Mouse (Mus musculus) kidney, embryonic 15.5 days (tissue): ENCODE measurements at regions not wholly inside any gene's neighbourhood (a gene's known extent, or its start where the extent isn't known, plus 50 kb on each side); places are given as distances from the start of the nearest gene placed in this dataset.
"Not testable (repeated sequence)": the region's sequence is repeated elsewhere in the genome, so short reads cannot be mapped to it uniquely, and the experiment has no call there.

ENCODE experiments used
- ATAC-seq: fragments of 200-750 bp; cut with Nextera tagmentation; replicated peaks from 2 replicates; pipeline ENCODE4 v1.8.0; 2017; ENCODE audit warnings: moderate TSS enrichment; ENCODE audit not compliant: low FRiP score
- H3K27ac ChIP-seq: fragments of 300-500 bp; sonication (generic); 2 replicates; pipeline ENCODE4 v1.5.1; 2015; ENCODE audit warnings: mild to moderate bottlenecking, inconsistent platforms
- H3K27me3 ChIP-seq: fragments of 300-500 bp; sonication (generic); 2 replicates; pipeline ENCODE4 v1.6.1; 2015; ENCODE audit warnings: inconsistent platforms
- H3K36me3 ChIP-seq: fragments of 300-500 bp; sonication (generic); 2 replicates; pipeline ENCODE4 v1.6.1; 2015; ENCODE audit warnings: inconsistent platforms
- H3K4me1 ChIP-seq: fragments of 300-500 bp; sonication (generic); 2 replicates; pipeline ENCODE4 v1.6.1; 2015; ENCODE audit warnings: inconsistent platforms
- H3K4me2 ChIP-seq: fragments of 300-500 bp; sonication (generic); 2 replicates; pipeline ENCODE4 v1.6.1; 2015; ENCODE audit warnings: moderate library complexity, mild to moderate bottlenecking, inconsistent platforms
- H3K4me3 ChIP-seq: fragments of 300-500 bp; sonication (generic); replicated peaks from 2 replicates; pipeline ENCODE4 v1.5.1; 2015; ENCODE audit warnings: mild to moderate bottlenecking, inconsistent platforms
- H3K9ac ChIP-seq: fragments of 300-500 bp; sonication (generic); 2 replicates; pipeline ENCODE4 v1.6.1; 2015; ENCODE audit warnings: mild to moderate bottlenecking, inconsistent platforms
- H3K9me3 ChIP-seq: fragments of 300-500 bp; sonication (generic); replicated peaks from 2 replicates; pipeline ENCODE4 v1.6.1; 2016; ENCODE audit warnings: inconsistent platforms
- WGBS: fragments of 180-500 bp; shearing (Covaris S2); methylation state at CpG from one replicate; pipeline ENCODE4 v1.1.7; 2015; ENCODE audit warnings: mixed read lengths; 5-methylcytosine and 5-hydroxymethylcytosine counted together

DNA sequence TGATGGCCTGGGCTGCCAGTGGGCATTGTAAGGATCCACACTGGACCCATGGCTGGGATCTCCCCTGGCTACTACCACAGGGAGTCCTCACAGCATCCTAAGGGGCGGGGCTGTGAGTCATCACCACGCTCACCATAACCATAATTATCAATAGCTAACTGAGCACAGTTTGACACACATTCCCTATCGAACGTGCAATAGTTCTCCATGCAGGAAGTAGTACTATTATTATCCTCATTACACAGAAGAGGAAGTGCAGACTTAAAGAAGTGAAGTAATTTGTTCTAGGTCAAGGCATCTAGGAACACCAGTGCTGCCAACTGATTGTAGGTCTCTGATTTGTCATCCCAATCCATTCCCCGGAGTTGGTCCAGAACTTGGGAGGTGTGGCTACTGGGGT lies 84.1 kb upstream of the Trim2 start:
- WGBS = 88% methylated on average over 5 of the region's 5 CpGs
- no peak for ATAC-seq
- no peak overlapping the region for H3K27ac ChIP-seq

DNA sequence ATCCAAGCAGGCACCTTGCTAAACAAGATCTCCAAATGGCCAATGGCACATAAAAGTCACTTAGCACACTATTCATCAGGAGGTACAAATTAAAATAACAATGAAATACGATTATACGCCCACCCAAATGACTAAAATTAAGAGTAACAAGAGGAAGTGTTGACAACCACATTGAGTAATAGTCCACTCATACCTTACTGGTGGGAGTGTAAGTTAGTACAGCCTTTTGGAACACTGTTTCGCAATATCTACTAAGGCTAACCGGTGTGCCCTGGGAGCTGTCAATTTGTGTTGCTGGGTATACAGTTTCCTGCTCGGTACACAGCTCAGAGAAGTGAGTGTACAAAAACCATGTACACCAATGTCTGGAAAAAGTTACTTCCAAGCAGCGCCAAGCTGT lies 81.8 kb upstream of the Trim2 start:
- Histone ChIP-seq H3K27me3 (no peaks in the 10 kb centered on the region), H3K9ac (no peak overlapping the region), H3K4me3 (no peak overlapping the region), H3K4me1 (no peaks in the 10 kb centered on the region; the same call in 1 of the 2 replicates), H3K36me3 (no peaks in the 10 kb centered on the region), H3K9me3 (0 out of 2 replicates have a peak, but pooled peaks cover 4% of the 10 kb centered on the region), H3K27ac (no peak overlapping the region), H3K4me2 (no peak overlapping the region)
- ATAC-seq = no peak
- WGBS = 77% methylated on average over 6 of the region's 6 CpGs

More for the DNA sequence above, 84.1 kb upstream of the Trim2 start:
- H3K4me1 ChIP-seq = no peaks in the 10 kb centered on the region; the same call in 1 of the 2 replicates
- H3K9me3 ChIP-seq = 0 out of 2 replicates have a peak, but pooled peaks cover 4% of the 10 kb centered on the region
- H3K9ac ChIP-seq = no peak overlapping the region
- H3K4me3 ChIP-seq = no peak overlapping the region
- H3K27me3 ChIP-seq = no peaks in the 10 kb centered on the region
- H3K36me3 ChIP-seq = no peaks in the 10 kb centered on the region
- H3K4me2 ChIP-seq = no peak overlapping the region

DNA sequence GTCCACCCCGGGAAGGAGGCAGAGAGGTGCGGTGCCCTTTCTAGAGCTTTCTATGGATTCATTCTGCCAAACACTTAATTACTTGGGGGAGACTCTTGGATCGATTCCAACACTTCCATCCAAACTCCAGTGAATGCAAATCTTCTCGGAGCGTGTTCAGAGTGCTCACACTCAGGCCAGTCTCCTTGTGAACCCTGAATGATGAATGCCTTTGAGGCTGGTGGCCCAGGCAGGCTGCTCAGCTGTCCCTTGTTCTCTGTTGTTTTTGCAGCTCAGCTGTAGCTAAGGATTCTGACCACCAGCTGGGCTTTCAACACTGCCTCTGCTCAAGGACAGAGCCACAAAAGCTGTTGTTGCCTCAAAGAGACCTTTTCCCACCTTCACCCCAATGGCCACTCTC lies 79.0 kb upstream of the Trim2 start:
- Histone ChIP-seq H3K4me2 (no peak overlapping the region), H3K27me3 (no peaks in the 10 kb centered on the region), H3K4me3 (no peak overlapping the region), H3K36me3 (no peaks in the 10 kb centered on the region), H3K27ac (no peak overlapping the region), H3K9me3 (no peaks in the 10 kb centered on the region), H3K9ac (no peak overlapping the region), H3K4me1 (no peaks in the 10 kb centered on the region; the same call in 1 of the 2 replicates)
- no peak for ATAC-seq
- 54% methylated on average over 5 of the region's 5 CpGs for WGBS

DNA sequence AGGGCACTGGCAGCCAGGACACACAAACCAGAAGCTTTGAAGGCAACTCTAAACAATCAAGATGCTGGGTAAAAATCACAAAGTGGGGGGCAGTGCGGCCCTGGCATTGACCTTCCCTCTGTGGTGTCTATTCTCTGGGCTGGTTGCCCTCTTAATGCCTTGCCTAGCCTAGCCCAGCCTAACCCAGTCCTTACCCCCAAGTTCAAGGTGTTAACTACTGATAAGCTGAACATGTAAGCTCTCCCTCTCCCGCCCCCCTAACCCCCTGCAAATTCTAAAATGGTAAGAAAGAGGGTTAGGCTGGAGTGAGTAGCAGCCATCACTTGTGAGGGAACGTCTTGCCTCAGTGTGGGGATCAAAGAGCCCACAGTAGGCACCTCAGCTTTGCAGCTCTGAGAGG lies 76.9 kb upstream of the Trim2 start:
- H3K36me3 ChIP-seq = no peaks in the 10 kb centered on the region
- H3K27ac ChIP-seq = no peak overlapping the region
- H3K9me3 ChIP-seq = no peaks in the 10 kb centered on the region
- no peaks in the 10 kb centered on the region; the same call in 1 of the 2 replicates for H3K4me1 ChIP-seq
- 78% methylated on average over 3 of the region's 3 CpGs for WGBS
- no peak overlapping the region for H3K4me2 ChIP-seq
- no peak overlapping the region for H3K9ac ChIP-seq
- H3K4me3 ChIP-seq = no peak overlapping the region
- 0 out of 2 replicates have a peak, but pooled peaks have one; percentile 36 for ATAC-seq
- no peaks in the 10 kb centered on the region for H3K27me3 ChIP-seq

DNA sequence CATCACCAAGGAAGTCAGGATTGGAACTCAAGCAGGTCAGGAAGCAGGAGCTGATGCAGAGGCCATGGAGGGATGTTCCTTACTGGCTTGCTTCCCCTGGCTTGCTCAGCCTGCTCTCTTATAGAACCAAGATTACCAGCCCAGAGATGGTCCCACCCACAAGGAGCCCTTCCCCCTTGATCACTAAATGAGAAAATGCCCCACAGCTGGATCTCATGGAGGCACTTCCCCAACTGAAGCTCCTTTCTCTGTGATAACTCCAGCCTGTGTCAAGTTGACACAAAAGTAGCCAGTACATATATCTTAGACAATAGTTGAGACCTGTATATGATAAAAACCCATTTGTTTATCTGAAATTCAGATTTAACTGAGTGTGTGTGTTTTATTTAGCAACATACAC lies 76.4 kb upstream of the Trim2 start:
- H3K27ac ChIP-seq, H3K27me3 ChIP-seq, H3K9me3 ChIP-seq, H3K4me2 ChIP-seq, H3K4me3 ChIP-seq, H3K9ac ChIP-seq, ATAC-seq, H3K36me3 ChIP-seq, H3K4me1 ChIP-seq: not testable (repeated sequence)

DNA sequence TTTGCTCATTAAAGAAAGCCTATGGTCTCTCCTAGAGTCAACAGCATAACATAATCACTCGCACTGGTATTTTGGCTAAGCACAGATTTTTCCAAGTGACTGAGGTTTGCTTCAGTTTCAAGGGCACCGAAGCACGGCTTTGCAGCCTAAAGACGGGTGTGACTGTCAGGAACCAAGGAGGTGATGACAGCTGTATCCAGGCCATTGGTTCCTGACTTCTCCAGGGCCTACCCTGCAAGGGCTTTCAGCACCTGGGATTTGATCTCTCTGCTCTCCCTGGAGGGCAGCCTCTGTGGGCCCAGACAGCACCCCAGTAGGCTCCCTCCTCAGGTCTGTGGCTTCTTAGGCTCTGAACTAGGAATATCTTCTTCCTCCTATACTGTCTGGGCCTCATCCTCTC lies 75.3 kb upstream of the Trim2 start:
- no peak for ATAC-seq
- no peaks in the 10 kb centered on the region for H3K27me3 ChIP-seq
- H3K27ac ChIP-seq = no peak overlapping the region
- H3K4me3 ChIP-seq = no peak overlapping the region
- no peak overlapping the region for H3K9ac ChIP-seq
- no peaks in the 10 kb centered on the region for H3K9me3 ChIP-seq
- no peaks in the 10 kb centered on the region for H3K36me3 ChIP-seq
- H3K4me2 ChIP-seq = no peak overlapping the region
- H3K4me1 ChIP-seq = no peaks in the 10 kb centered on the region; the same call in 1 of the 2 replicates
- 66% methylated on average over 4 of the region's 4 CpGs for WGBS

DNA sequence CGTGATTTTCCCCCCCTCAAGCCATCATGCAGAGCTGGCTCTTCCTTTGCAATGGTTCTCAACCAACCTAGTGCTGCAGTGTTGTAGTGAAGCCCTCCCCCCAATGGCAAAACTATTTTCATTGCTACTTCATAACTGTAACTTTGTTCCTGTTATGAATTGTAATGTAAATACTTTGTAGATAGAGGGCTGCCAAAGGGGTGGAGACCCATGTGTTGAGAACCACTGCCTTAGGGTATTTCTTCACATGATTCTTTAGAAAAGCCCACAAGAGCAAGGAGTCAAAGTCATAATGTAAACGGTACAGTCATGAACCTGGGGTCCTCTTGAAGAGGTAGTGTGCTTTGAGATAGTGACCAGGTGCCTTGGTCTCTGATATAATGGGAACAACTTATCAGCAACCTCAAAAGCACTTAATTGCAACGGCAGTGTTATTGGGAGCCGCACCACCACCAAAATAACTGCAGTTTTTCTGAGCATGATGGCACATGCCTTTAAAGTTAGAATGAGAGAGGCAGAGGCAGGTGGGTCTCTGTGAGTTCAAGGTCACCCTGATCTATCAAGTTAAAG lies 72.4 kb upstream of the Trim2 start:
- H3K27ac ChIP-seq = no peak overlapping the region
- 87% methylated on average over 4 of the region's 4 CpGs for WGBS

DNA sequence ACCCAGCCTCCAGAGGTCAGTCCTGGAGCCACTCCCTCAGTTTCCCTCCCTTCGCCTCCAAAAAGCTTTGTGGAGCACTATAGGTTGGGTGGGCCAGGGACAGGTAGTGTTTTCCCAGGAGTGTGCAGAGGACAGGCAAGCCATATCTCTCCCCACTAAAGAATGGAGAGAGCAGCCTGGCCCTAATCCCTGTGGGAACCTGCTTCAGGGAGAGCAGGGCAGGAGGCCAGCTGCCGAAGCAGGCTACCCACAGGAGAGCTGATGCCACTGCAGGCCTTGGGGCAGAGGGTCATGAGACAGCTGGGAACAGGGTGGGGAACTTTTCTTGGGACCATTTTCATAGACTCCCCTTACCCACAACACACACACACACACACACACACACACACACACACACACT lies 69.8 kb upstream of the Trim2 start:
- Histone ChIP-seq H3K4me3 (no peak overlapping the region), H3K27me3 (no peaks in the 10 kb centered on the region), H3K27ac (no peak overlapping the region), H3K4me1 (0 out of 2 replicates have a peak, but pooled peaks cover 9% of the 10 kb centered on the region), H3K36me3 (no peaks in the 10 kb centered on the region), H3K4me2 (no peak overlapping the region), H3K9ac (no peak overlapping the region), H3K9me3 (no peaks in the 10 kb centered on the region)
- WGBS = 82% methylated on average over 2 of the region's 2 CpGs
- ATAC-seq = no peak

More for the DNA sequence above, 72.4 kb upstream of the Trim2 start:
- Histone ChIP-seq H3K9me3 (no peaks in the 10 kb centered on the region), H3K9ac (no peak overlapping the region), H3K4me3 (no peak overlapping the region), H3K36me3 (no peaks in the 10 kb centered on the region), H3K27me3 (no peaks in the 10 kb centered on the region), H3K4me1 (0 out of 2 replicates have a peak, but pooled peaks cover 5% of the 10 kb centered on the region), H3K4me2 (no peak overlapping the region)
- no peak for ATAC-seq

DNA sequence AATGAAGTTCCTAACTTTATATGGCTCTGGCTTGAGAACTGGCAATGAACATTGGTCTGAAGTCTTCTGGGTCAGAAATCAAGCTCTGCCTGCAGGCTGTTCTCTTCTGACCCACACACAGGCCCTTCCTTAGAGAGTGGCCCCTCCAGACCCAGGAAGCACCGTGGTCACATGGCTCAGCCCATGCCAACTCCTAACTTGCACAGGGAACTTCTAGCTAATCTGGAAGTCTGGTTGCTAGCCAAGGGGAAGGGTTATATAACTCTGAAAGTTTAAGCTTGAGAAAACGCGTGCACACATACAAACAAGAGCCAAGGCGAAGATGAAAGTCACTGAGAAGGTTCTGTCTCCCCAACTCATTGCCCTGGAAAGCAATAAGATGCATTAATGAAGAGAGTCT lies 69.2 kb upstream of the Trim2 start:
- Histone ChIP-seq H3K4me2 (no peak overlapping the region), H3K9ac (no peak overlapping the region), H3K27me3 (no peaks in the 10 kb centered on the region), H3K4me1 (0 out of 2 replicates have a peak, but pooled peaks cover 9% of the 10 kb centered on the region), H3K27ac (no peak overlapping the region), H3K9me3 (no peaks in the 10 kb centered on the region), H3K36me3 (no peaks in the 10 kb centered on the region), H3K4me3 (no peak overlapping the region)
- ATAC-seq = no peak
- 78% methylated on average over 4 of the region's 4 CpGs for WGBS

DNA sequence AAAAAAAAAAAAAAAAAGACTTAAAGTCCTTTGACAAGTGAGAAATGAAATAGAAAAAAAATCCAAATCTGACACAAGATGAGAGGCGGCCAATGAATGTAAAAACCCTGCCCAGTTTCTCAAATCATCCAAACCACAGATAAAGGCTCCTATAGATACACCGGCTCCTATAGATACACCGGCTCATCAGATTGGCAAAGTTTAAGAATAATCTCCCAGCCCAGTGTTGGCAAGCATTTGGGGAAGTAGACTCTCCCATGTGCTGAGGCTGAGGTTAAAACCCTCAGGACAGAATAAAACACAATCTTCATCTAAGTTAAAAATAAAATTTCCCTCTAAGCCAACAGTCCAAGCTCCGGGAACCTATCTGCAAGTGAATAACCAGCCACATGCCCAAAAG lies 65.2 kb upstream of the Trim2 start:
- Histone ChIP-seq H3K9me3 (no peaks in the 10 kb centered on the region), H3K4me2 (no peak overlapping the region), H3K9ac (no peak overlapping the region), H3K27ac (no peak overlapping the region), H3K27me3 (no peaks in the 10 kb centered on the region), H3K4me1 (0 out of 2 replicates have a peak, but pooled peaks cover 9% of the 10 kb centered on the region), H3K4me3 (no peak overlapping the region), H3K36me3 (no peaks in the 10 kb centered on the region)
- 93% methylated on average over 4 of the region's 4 CpGs for WGBS
- no peak for ATAC-seq

DNA sequence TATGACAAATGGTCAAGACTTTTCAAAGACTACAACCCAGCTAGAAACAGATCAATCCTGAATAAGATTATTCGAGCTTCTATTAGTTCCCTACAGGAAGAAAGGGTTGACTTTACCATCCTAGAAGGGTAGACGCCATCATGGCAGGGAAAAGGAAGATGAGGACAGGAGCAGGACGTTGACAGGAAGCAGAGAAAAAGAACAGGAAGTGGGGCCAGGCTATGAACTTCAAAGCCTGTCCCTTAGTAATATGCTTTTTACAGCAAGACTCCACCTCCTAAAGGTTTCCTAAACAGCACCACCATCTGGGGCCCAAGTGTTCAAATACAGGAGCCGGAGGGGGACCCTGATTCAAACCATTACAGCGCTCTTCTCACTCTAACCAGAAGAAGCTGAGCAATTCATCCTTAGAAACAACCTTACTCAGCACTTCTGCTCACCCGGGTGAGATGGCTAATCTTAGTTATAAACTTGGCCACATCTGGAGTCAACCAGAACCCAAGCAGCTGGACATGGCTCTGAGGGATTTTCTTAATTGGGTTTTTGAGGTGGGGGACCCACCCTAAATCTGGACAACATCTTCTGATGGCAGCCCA lies 60.6 kb upstream of the Trim2 start:
- no peak overlapping the region for H3K4me2 ChIP-seq
- no peaks in the 10 kb centered on the region for H3K4me1 ChIP-seq
- no peak overlapping the region for H3K4me3 ChIP-seq
- no peaks in the 10 kb centered on the region for H3K9me3 ChIP-seq
- no peaks in the 10 kb centered on the region for H3K36me3 ChIP-seq
- H3K27me3 ChIP-seq = no peaks in the 10 kb centered on the region
- 83% methylated on average over 6 of the region's 6 CpGs for WGBS
- ATAC-seq = no peak
- no peak overlapping the region for H3K9ac ChIP-seq
- no peak overlapping the region for H3K27ac ChIP-seq

DNA sequence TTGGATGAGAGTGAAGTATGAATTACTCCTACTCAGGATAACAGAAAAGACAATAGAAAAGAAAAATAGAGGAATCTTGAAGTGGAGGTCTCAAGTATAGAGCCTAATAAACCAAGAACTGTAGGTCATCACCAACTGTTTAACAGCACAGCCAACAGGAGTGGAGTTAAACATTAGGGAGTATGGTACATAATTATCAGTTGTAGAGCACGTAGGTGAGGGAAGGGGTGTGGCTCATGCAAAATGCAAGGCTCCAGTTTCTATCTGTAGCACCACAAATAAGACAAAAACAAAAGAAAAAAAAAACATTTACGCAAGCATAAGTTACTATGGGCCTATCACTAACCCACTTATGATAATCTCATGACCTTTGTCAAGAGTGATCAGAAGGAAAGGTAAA lies 52.0 kb upstream of the Trim2 start:
- Histone ChIP-seq H3K9me3 (no peaks in the 10 kb centered on the region), H3K4me1 (no peaks in the 10 kb centered on the region), H3K9ac (no peak overlapping the region), H3K36me3 (no peaks in the 10 kb centered on the region), H3K27ac (no peak overlapping the region), H3K4me3 (no peak overlapping the region), H3K27me3 (no peaks in the 10 kb centered on the region; the same call in 1 of the 2 replicates), H3K4me2 (no peak overlapping the region)
- no peak for ATAC-seq
- WGBS = 87% methylated on average over 2 of the region's 2 CpGs

DNA sequence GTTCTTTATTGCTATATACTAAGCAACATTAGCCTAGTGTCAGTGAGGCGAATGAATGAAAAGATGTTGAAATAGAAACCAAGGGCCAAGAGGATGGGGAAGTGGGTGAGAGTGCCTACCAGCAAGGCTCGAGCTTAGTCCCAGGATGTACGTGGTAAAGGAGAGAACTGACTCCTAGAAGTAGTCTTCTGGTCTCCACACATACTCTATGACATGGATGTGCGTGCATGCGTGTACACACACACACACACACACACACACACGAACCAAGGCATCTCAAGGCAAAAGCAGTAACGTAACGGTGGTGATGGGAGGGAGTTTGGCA lies 50.0 kb upstream of the Trim2 start:
- Histone ChIP-seq H3K4me3 (no peak overlapping the region), H3K36me3 (no peaks in the 10 kb centered on the region), H3K27me3 (no peaks in the 10 kb centered on the region; the same call in 1 of the 2 replicates), H3K27ac (no peak overlapping the region), H3K4me2 (no peak overlapping the region), H3K9ac (no peak overlapping the region), H3K9me3 (no peaks in the 10 kb centered on the region), H3K4me1 (peaks cover 6% of the 10 kb centered on the region; the same call in 1 of the 2 replicates)
- ATAC-seq = no peak
- WGBS = 92% methylated on average over 8 of the region's 8 CpGs
